Mouse (Mus musculus): ENCODE data around the gene Pou2f3. TPM values are rescaled to one million over a fixed set of nuclear protein-coding genes. Genes with fewer than 3 reads are reported as not detected.

The Pou2f3 gene
- polyA plus RNA-seq, 1 experiment: 0.07 TPM

DNA sequence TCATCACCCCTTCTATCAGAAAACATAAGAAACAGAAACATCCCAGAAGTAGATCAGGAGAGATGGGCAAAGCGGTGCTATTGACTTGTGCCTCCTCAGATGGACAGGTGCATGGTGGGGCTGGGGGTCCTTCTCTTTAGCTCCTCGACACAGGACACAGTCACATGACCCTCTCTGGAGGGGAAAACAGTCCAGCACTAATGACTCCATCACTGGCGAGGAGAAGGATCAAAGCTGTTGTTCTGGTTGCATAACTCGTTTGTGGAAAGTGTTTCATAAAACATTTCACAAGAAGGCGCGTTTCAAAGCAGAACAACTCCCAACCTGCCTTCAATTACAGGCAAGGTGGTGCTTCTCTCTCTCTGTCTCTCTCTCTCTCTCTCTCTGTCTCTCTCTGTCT, 58.4 kb downstream of the Pou2f3 start:
- Histone ChIP-seq H3K27me3 (ENCODE audit: control insufficient read depth, insufficient read depth, low read length) (no peaks in the 10 kb centered on the region; the same call in 1 of the 2 replicates), H3K27ac (ENCODE audit: insufficient read depth, low read length) (no peak overlapping the region), H3K4me3 (replicated peaks; ENCODE audit: insufficient read depth, low read depth, low read length) (no peak overlapping the region), H3K4me1 (ENCODE audit: control insufficient read depth, insufficient read depth, low read length) (no peaks in the 10 kb centered on the region; the same call in 1 of the 2 replicates)
- no peak for DNase-seq
- no peak for TF ChIP-seq POLR2A (IDR thresholded peaks at IDR 0.05; ENCODE audit: borderline replicate concordance, insufficient read depth, low read length)
- no peak for TF ChIP-seq CTCF (IDR thresholded peaks at IDR 0.05; ENCODE audit: borderline replicate concordance, insufficient read depth, low read depth, low read length)
- WGBS: 84% methylated on average over 6 of the region's 6 CpGs

DNA sequence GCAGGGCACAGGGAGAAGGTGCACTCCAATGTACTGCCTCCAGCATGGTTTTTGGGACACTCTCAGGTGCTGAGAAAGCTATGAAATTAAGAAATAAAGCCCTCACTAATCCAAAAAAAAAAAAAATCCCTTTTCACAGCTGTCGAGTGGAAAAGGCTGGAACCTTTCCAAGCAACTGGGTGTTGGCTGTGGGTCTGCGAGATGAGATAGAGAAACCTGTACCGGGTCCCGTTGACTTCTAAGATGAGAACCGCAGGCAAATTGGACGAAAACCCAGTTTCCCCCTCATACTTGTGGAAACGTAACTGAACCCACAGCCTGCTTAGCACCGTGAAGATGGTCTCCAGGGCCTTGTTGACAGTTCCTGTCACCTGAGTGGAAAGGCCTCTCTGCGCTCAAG, 59.2 kb downstream of the Pou2f3 start:
- WGBS: 61% methylated on average over 9 of the region's 9 CpGs
- Histone ChIP-seq H3K4me1 (ENCODE audit: control insufficient read depth, insufficient read depth, low read length) (no peaks in the 10 kb centered on the region; the same call in 1 of the 2 replicates), H3K4me3 (replicated peaks; ENCODE audit: insufficient read depth, low read depth, low read length) (no peak overlapping the region), H3K27me3 (ENCODE audit: control insufficient read depth, insufficient read depth, low read length) (no peaks in the 10 kb centered on the region; the same call in 1 of the 2 replicates), H3K27ac (ENCODE audit: insufficient read depth, low read length) (no peak overlapping the region)
- TF ChIP-seq CTCF (IDR thresholded peaks at IDR 0.05; ENCODE audit: borderline replicate concordance, insufficient read depth, low read depth, low read length): no peak
- TF ChIP-seq POLR2A (IDR thresholded peaks at IDR 0.05; ENCODE audit: borderline replicate concordance, insufficient read depth, low read length): no peak
- DNase-seq: no peak

GRCm38 (mm10) chr9:43150075-43150474, 60.1 kb downstream of the Pou2f3 start:
- 21% methylated on average over 10 of the region's 10 CpGs for WGBS
- Histone ChIP-seq H3K27ac (ENCODE audit: insufficient read depth, low read length) (no peak overlapping the region), H3K4me1 (ENCODE audit: control insufficient read depth, insufficient read depth, low read length) (no peaks in the 10 kb centered on the region; the same call in 1 of the 2 replicates), H3K27me3 (ENCODE audit: control insufficient read depth, insufficient read depth, low read length) (no peaks in the 10 kb centered on the region; the same call in 1 of the 2 replicates), H3K4me3 (replicated peaks; ENCODE audit: insufficient read depth, low read depth, low read length) (no peak overlapping the region)
- DNase-seq: no peak
- TF ChIP-seq POLR2A (IDR thresholded peaks at IDR 0.05; ENCODE audit: borderline replicate concordance, insufficient read depth, low read length) (no peak), CTCF (IDR thresholded peaks at IDR 0.05; ENCODE audit: borderline replicate concordance, insufficient read depth, low read depth, low read length) (no peak)

DNA sequence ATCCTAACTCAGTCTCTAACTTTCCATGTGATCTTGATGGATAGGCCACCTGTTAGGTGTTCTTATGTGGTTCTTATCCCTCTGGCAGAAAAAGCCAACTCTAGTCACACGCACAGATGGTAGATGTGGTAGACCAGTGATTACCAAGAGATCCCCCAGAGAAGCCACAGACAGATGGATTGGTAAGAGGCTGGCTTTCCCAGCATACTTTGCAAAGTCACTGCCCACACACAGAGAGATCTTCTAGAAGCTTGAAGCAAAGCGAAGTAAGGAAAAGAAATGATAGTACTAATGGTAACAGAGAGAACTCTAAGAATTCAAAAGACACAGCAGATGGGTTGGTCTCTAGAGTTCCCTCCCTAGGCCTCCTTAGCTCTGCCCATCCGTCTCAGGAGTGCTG, 60.7 kb downstream of the Pou2f3 start:
- 77% methylated on average over 3 of the region's 3 CpGs for WGBS
- H3K27ac ChIP-seq (ENCODE audit: insufficient read depth, low read length): no peak overlapping the region

GRCm38 (mm10) chr9:43145196-43145595, 65.0 kb downstream of the Pou2f3 start:
- Histone ChIP-seq H3K4me3 (replicated peaks; ENCODE audit: insufficient read depth, low read depth, low read length) (no peak overlapping the region), H3K4me1 (ENCODE audit: control insufficient read depth, insufficient read depth, low read length) (no peaks in the 10 kb centered on the region; the same call in 1 of the 2 replicates), H3K27me3 (ENCODE audit: control insufficient read depth, insufficient read depth, low read length) (no peaks in the 10 kb centered on the region; the same call in 1 of the 2 replicates), H3K27ac (ENCODE audit: insufficient read depth, low read length) (no peak overlapping the region)
- DNase-seq: no peak
- TF ChIP-seq CTCF (IDR thresholded peaks at IDR 0.05; ENCODE audit: borderline replicate concordance, insufficient read depth, low read depth, low read length) (no peak), POLR2A (IDR thresholded peaks at IDR 0.05; ENCODE audit: borderline replicate concordance, insufficient read depth, low read length) (no peak)
- WGBS: 80% methylated on average over 4 of the region's 4 CpGs

More for the DNA sequence above, 60.7 kb downstream of the Pou2f3 start:
- H3K4me3 ChIP-seq (replicated peaks; ENCODE audit: insufficient read depth, low read depth, low read length): no peak overlapping the region
- H3K4me1 ChIP-seq (ENCODE audit: control insufficient read depth, insufficient read depth, low read length): no peaks in the 10 kb centered on the region; the same call in 1 of the 2 replicates
- TF ChIP-seq CTCF (IDR thresholded peaks at IDR 0.05; ENCODE audit: borderline replicate concordance, insufficient read depth, low read depth, low read length): no peak
- TF ChIP-seq POLR2A (IDR thresholded peaks at IDR 0.05; ENCODE audit: borderline replicate concordance, insufficient read depth, low read length): no peak
- no peak for DNase-seq
- no peaks in the 10 kb centered on the region; the same call in 1 of the 2 replicates for H3K27me3 ChIP-seq (ENCODE audit: control insufficient read depth, insufficient read depth, low read length)

DNA sequence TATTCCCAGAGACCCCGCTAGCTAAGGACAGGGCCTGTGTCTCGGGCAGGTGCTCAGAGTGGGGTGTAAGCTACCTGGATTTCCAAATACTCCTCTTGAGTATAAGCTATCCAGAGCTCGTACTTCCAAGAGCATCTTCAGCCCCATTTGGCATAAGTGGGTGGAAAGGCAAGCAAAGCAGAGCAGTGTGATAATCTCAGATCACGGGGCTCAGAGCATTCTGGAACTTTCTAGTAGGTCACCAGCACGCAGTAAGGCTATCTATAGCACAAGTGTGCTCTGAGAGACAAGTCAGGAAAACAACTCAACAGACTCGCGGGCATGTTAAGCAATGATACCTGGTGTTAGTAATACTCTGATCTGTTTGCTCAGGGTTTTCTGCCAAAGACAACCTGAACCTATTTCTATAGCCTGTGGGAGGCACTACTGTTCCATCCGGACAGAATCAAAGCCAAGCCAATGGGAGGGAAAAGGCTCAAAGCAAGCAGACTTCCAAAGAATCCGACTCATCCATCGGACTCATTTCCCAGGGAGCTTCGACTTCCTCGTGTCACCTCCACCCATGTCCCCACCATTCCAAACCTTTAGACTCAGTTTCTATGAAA, 65.9 kb downstream of the Pou2f3 start:
- 75% methylated on average over 12 of the region's 12 CpGs for WGBS

DNA sequence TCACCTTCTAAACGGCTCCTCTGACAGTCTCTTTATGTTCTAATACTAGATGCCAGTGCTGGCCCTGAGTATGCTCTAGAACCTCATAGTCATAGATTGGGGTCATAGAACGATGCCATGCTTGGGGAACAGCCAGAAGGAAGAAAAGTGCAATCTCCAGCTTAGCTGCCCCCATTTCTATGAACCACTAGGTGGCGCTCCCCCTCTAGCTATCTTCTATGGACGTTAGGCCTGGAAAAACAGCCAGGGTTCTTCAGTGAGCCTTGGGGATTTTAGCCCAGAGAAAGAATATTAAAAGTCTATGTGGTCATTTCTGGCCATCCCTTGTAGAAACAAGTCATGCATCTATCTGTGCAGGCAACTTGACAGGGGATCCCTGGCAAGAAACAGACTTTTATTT, 68.3 kb downstream of the Pou2f3 start:
- Histone ChIP-seq H3K27me3 (ENCODE audit: control insufficient read depth, insufficient read depth, low read length) (no peaks in the 10 kb centered on the region), H3K27ac (ENCODE audit: insufficient read depth, low read length) (no peak overlapping the region), H3K4me3 (replicated peaks; ENCODE audit: insufficient read depth, low read depth, low read length) (no peak overlapping the region), H3K4me1 (ENCODE audit: control insufficient read depth, insufficient read depth, low read length) (no peaks in the 10 kb centered on the region)
- TF ChIP-seq POLR2A (IDR thresholded peaks at IDR 0.05; ENCODE audit: borderline replicate concordance, insufficient read depth, low read length) (no peak), CTCF (IDR thresholded peaks at IDR 0.05; ENCODE audit: borderline replicate concordance, insufficient read depth, low read depth, low read length) (peak; percentile 75)
- WGBS: 2% methylated on average over 4 of the region's 4 CpGs
- peak; percentile 50 to 58 for DNase-seq

More for the DNA sequence above, 65.9 kb downstream of the Pou2f3 start:
- DNase-seq: no peak
- TF ChIP-seq CTCF (IDR thresholded peaks at IDR 0.05; ENCODE audit: borderline replicate concordance, insufficient read depth, low read depth, low read length) (no peak), POLR2A (IDR thresholded peaks at IDR 0.05; ENCODE audit: borderline replicate concordance, insufficient read depth, low read length) (no peak)
- Histone ChIP-seq H3K27ac (ENCODE audit: insufficient read depth, low read length) (no peak overlapping the region), H3K4me3 (replicated peaks; ENCODE audit: insufficient read depth, low read depth, low read length) (no peak overlapping the region), H3K27me3 (ENCODE audit: control insufficient read depth, insufficient read depth, low read length) (no peaks in the 10 kb centered on the region), H3K4me1 (ENCODE audit: control insufficient read depth, insufficient read depth, low read length) (no peaks in the 10 kb centered on the region)

DNA sequence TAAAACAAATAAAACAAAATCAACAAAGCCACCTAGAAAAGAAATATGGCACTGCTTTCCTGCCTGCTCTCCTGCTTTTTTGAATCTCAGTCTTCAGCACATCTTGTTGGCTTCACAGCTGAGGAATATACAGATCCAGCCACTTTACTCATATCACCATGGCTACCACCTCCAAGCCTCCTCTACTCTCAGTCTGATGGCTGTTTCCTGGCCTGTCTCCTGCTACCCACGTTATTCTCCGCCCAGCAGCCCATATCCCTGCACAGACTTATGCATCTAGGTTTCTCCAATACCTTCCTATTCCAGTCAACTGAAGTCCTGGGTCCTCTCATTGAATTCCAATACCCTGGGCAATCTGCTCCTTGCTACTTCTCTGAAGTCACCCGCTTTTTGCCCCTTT, 76.6 kb downstream of the Pou2f3 start:
- DNase-seq: no peak
- TF ChIP-seq POLR2A (IDR thresholded peaks at IDR 0.05; ENCODE audit: borderline replicate concordance, insufficient read depth, low read length): no peak
- TF ChIP-seq CTCF (IDR thresholded peaks at IDR 0.05; ENCODE audit: borderline replicate concordance, insufficient read depth, low read depth, low read length): no peak
- WGBS: 64% methylated on average over 3 of the region's 3 CpGs
- Histone ChIP-seq H3K27me3 (ENCODE audit: control insufficient read depth, insufficient read depth, low read length) (no peaks in the 10 kb centered on the region), H3K4me3 (replicated peaks; ENCODE audit: insufficient read depth, low read depth, low read length) (no peak overlapping the region), H3K27ac (ENCODE audit: insufficient read depth, low read length) (no peak overlapping the region), H3K4me1 (ENCODE audit: control insufficient read depth, insufficient read depth, low read length) (no peaks in the 10 kb centered on the region)

Data from cerebellum, adult 2 months (tissue).